Mouse (Mus musculus) heart, postnatal 0 days (tissue): ENCODE measurements around the gene Olfr97. TPM values are rescaled to one million over a fixed set of nuclear protein-coding genes. Genes with fewer than 3 reads are reported as not detected.

ENCODE experiments used
- ATAC-seq: fragments of 200-750 bp; cut with Nextera tagmentation; 2 replicates; pipeline ENCODE4 v1.8.0; 2017; ENCODE audit warnings: low read depth, moderate number of reproducible peaks, moderate library complexity; ENCODE audit not compliant: insufficient read depth
- DNase-seq: peaks from one replicate; pipeline ENCODE4 v3.0.0-alpha.2; 2016; ENCODE audit warnings: low spot score
- H3K27ac ChIP-seq: fragments of 300-500 bp; sonication (generic); 2 replicates; pipeline ENCODE4 v1.5.1; 2014; ENCODE audit warnings: low read depth, mild to moderate bottlenecking
- H3K27me3 ChIP-seq: fragments of 300-500 bp; sonication (generic); 2 replicates; pipeline ENCODE4 v1.6.1; 2014; ENCODE audit warnings: low read length, mixed read lengths; ENCODE audit not compliant: control insufficient read depth, insufficient read depth
- H3K36me3 ChIP-seq: fragments of 300-500 bp; sonication (generic); replicated peaks from 2 replicates; pipeline ENCODE4 v1.6.1; 2014; ENCODE audit warnings: low read length, mixed read lengths; ENCODE audit not compliant: control insufficient read depth, insufficient read depth
- H3K4me1 ChIP-seq: fragments of 300-500 bp; sonication (generic); 2 replicates; pipeline ENCODE4 v1.6.1; 2014; ENCODE audit warnings: antibody characterized with exemption; ENCODE audit not compliant: control insufficient read depth, insufficient read depth
- H3K4me2 ChIP-seq: fragments of 300-500 bp; sonication (generic); 2 replicates; pipeline ENCODE4 v1.6.1; 2014; ENCODE audit warnings: low read depth, mild to moderate bottlenecking, low read length, moderate library complexity
- H3K4me3 ChIP-seq: fragments of 300-500 bp; sonication (generic); 2 replicates; pipeline ENCODE4 v1.5.1; 2014; ENCODE audit warnings: low read depth, low read length
- H3K9ac ChIP-seq: fragments of 300-500 bp; sonication (generic); replicated peaks from 2 replicates; pipeline ENCODE4 v1.6.1; 2014; ENCODE audit warnings: low read depth, low read length, mixed read lengths
- H3K9me3 ChIP-seq: fragments of 300-500 bp; sonication (generic); replicated peaks from 2 replicates; pipeline ENCODE4 v1.6.1; 2016; ENCODE audit warnings: low read length; ENCODE audit not compliant: control insufficient read depth
- CTCF ChIP-seq: IDR thresholded peaks from 2 replicates; pipeline ENCODE4 v1.5.1; 2016; ENCODE audit warnings: antibody characterized with exemption, control low read depth, low read depth
- EP300 ChIP-seq: IDR thresholded peaks from 2 replicates; pipeline ENCODE4 v1.6.1; 2016; ENCODE audit warnings: antibody characterized with exemption, low read depth
- WGBS: fragments of 180-500 bp; shearing (Covaris S2); extraction: QIAGEN DNeasy Blood & Tissue Kit; methylation state at CpG from one replicate; pipeline ENCODE4 v1.1.7; 2014; 5-methylcytosine and 5-hydroxymethylcytosine counted together
- polyA plus RNA-seq: library from polyadenylated mRNA; unstranded; fragments of >200 nt; fragmentation: Nextera tagmentation; extraction: Ambion mirVana; gene quantifications from 2 replicates; pipeline ENCODE4 v1.2.1, GENCODE M21; 2015
- total RNA-seq: library from RNA; depleted of rRNA; stranded (reverse); fragments of >200 nt; gene quantifications from 2 replicates; pipeline ENCODE4 v1.2.3, GENCODE M21; 2014; ENCODE audit warnings: low replicate concordance; rRNA removed

Olfr97 gene
- total and polyA plus RNA-seq, 2 experiments from 2014 or later = not detected

- Histone ChIP-seq H3K36me3 (no peaks in the 10 kb centered on the region), H3K27me3 (peaks cover 38% of the 10 kb centered on the region), H3K9ac (no peak within 1 kb of the TSS), H3K4me2 (no peak within 1 kb of the TSS), H3K9me3 (no peaks in the 10 kb centered on the region), H3K4me3 (no peak within 1 kb of the TSS), H3K4me1 (no peaks in the 10 kb centered on the region), H3K27ac (no peak within 1 kb of the TSS)
- DNase-seq (no peak), ATAC-seq (no peak)
- 74% methylated on average over 2 of the region's 2 CpGs for WGBS
- TF ChIP-seq EP300 = no peak
- TF ChIP-seq CTCF = no peak
Measured at GRCm38 (mm10) chr17:37193656-37194055, 43.5 kb downstream of the Olfr97 start, which contains the start of gene Ubd. Gene Ubd, plus strand, starts transcription at chr17:37193892.

GRCm38 (mm10) chr17:37193032-37193431, 44.1 kb downstream of the Olfr97 start:
- H3K4me1 ChIP-seq = no peaks in the 10 kb centered on the region
- no peaks in the 10 kb centered on the region for H3K36me3 ChIP-seq
- ATAC-seq = no peak
- peaks cover 31% of the 10 kb centered on the region for H3K27me3 ChIP-seq
- H3K4me3 ChIP-seq = no peak overlapping the region
- H3K9me3 ChIP-seq = no peaks in the 10 kb centered on the region
- TF ChIP-seq EP300 = no peak
- no peak for DNase-seq
- no peak overlapping the region for H3K9ac ChIP-seq
- H3K27ac ChIP-seq = no peak overlapping the region
- H3K4me2 ChIP-seq = no peak overlapping the region

- TF ChIP-seq EP300 (no peak), CTCF (no peak)
- Histone ChIP-seq H3K9me3 (no peaks in the 10 kb centered on the region), H3K9ac (no peak overlapping the region), H3K4me3 (no peak overlapping the region), H3K27me3 (peaks cover 8% of the 10 kb centered on the region; the same call in 1 of the 2 replicates), H3K27ac (no peak overlapping the region), H3K4me1 (no peaks in the 10 kb centered on the region), H3K4me2 (no peak overlapping the region), H3K36me3 (no peaks in the 10 kb centered on the region)
- DNase-seq (peak; percentile 20), ATAC-seq (no peak)
- WGBS = 34% methylated on average over 2 of the region's 2 CpGs
Measured at GRCm38 (mm10) chr17:37190711-37191110, 46.4 kb downstream of the Olfr97 start.

GRCm38 (mm10) chr17:37185474-37185873, 51.7 kb downstream of the Olfr97 start:
- Histone ChIP-seq H3K9me3 (no peaks in the 10 kb centered on the region), H3K4me2 (no peak overlapping the region), H3K27ac (no peak overlapping the region), H3K27me3 (no peaks in the 10 kb centered on the region), H3K4me1 (no peaks in the 10 kb centered on the region), H3K9ac (no peak overlapping the region), H3K4me3 (no peak overlapping the region), H3K36me3 (no peaks in the 10 kb centered on the region)
- TF ChIP-seq EP300 = no peak
- no peak for TF ChIP-seq CTCF
- 26% methylated on average over 6 of the region's 6 CpGs for WGBS
- DNase-seq = no peak
- no peak for ATAC-seq

Other genes starting within 250 kb of the Olfr97 start
- not detected in 2 replicates for gene H2-M5, start 247.8 kb downstream of the Olfr97 start, total RNA-seq
- gene H2-M5, start 247.8 kb downstream of the Olfr97 start, polyA plus RNA-seq = 0.04 TPM in 1 of 2 replicates, not detected in the other
- gene Zfp57, start 236.2 kb downstream of the Olfr97 start, total RNA-seq = 12.5 and 14.7 TPM in 2 replicates
- 9.2 and 10.0 TPM in 2 replicates for gene Zfp57, start 236.2 kb downstream of the Olfr97 start, polyA plus RNA-seq
- gene Mog, start 213.9 kb downstream of the Olfr97 start, total RNA-seq = not detected in 2 replicates
- gene Mog, start 213.9 kb downstream of the Olfr97 start, polyA plus RNA-seq = not detected in 2 replicates
- gene Gabbr1, start 191.4 kb downstream of the Olfr97 start, total RNA-seq = 4.8 and 6.7 TPM in 2 replicates
- gene Gabbr1, start 191.4 kb downstream of the Olfr97 start, polyA plus RNA-seq = 1.8 and 1.9 TPM in 2 replicates
- not detected in 2 replicates for gene Olfr90, start 148.8 kb downstream of the Olfr97 start, total RNA-seq
- gene Olfr90, start 148.8 kb downstream of the Olfr97 start, polyA plus RNA-seq = not detected in 2 replicates
- gene Olfr91, start 139.1 kb downstream of the Olfr97 start, total RNA-seq = not detected in 2 replicates
- not detected in 2 replicates for gene Olfr91, start 139.1 kb downstream of the Olfr97 start, polyA plus RNA-seq
- gene Olfr92, start 117.2 kb downstream of the Olfr97 start, total RNA-seq = not detected in 2 replicates
- gene Olfr92, start 117.2 kb downstream of the Olfr97 start, polyA plus RNA-seq = not detected in 2 replicates
- gene Olfr93, start 75.8 kb downstream of the Olfr97 start, total RNA-seq = not detected in 2 replicates
- gene Olfr93, start 75.8 kb downstream of the Olfr97 start, polyA plus RNA-seq = not detected in 2 replicates
- not detected in 2 replicates for gene Ubd, start 43.4 kb downstream of the Olfr97 start, total RNA-seq
- gene Ubd, start 43.4 kb downstream of the Olfr97 start, polyA plus RNA-seq = not detected in 2 replicates
- gene Olfr94, start 36.3 kb downstream of the Olfr97 start, total RNA-seq = not detected in 2 replicates
- gene Olfr94, start 36.3 kb downstream of the Olfr97 start, polyA plus RNA-seq = not detected in 2 replicates
- gene Olfr95, start 24.2 kb downstream of the Olfr97 start, total RNA-seq = not detected in 2 replicates
- gene Olfr95, start 24.2 kb downstream of the Olfr97 start, polyA plus RNA-seq = not detected in 2 replicates
- not detected in 2 replicates for gene Olfr96, start 17.2 kb downstream of the Olfr97 start, total RNA-seq
- not detected in 2 replicates for gene Olfr96, start 17.2 kb downstream of the Olfr97 start, polyA plus RNA-seq
- not detected in 2 replicates for gene Olfr98, start 26.4 kb upstream of the Olfr97 start, total RNA-seq
- gene Olfr98, start 26.4 kb upstream of the Olfr97 start, polyA plus RNA-seq = not detected in 2 replicates
- gene H2-M3, start 32.9 kb upstream of the Olfr97 start, total RNA-seq = 0.42 and 0.43 TPM in 2 replicates
- gene H2-M3, start 32.9 kb upstream of the Olfr97 start, polyA plus RNA-seq = 2.6 and 2.9 TPM in 2 replicates
- not detected in 2 replicates for gene Olfr99, start 46.1 kb upstream of the Olfr97 start, total RNA-seq
- not detected in 2 replicates for gene Olfr99, start 46.1 kb upstream of the Olfr97 start, polyA plus RNA-seq
- not detected in 2 replicates for gene Olfr101, start 67.0 kb upstream of the Olfr97 start, total RNA-seq
- gene Olfr101, start 67.0 kb upstream of the Olfr97 start, polyA plus RNA-seq = not detected in 2 replicates
- not detected in 2 replicates for gene Olfr102, start 79.7 kb upstream of the Olfr97 start, total RNA-seq
- not detected in 2 replicates for gene Olfr102, start 79.7 kb upstream of the Olfr97 start, polyA plus RNA-seq
- not detected in 2 replicates for gene Olfr103, start 102.4 kb upstream of the Olfr97 start, total RNA-seq
- not detected in 2 replicates for gene Olfr103, start 102.4 kb upstream of the Olfr97 start, polyA plus RNA-seq
- gene Olfr104-ps, start 122.3 kb upstream of the Olfr97 start, total RNA-seq = not detected in 2 replicates
- not detected in 2 replicates for gene Olfr104-ps, start 122.3 kb upstream of the Olfr97 start, polyA plus RNA-seq
- gene Olfr105-ps, start 141.7 kb upstream of the Olfr97 start, total RNA-seq = not detected in 2 replicates
- gene Olfr105-ps, start 141.7 kb upstream of the Olfr97 start, polyA plus RNA-seq = not detected in 2 replicates
- gene Olfr106-ps, start 153.1 kb upstream of the Olfr97 start, total RNA-seq = not detected in 2 replicates
- gene Olfr106-ps, start 153.1 kb upstream of the Olfr97 start, polyA plus RNA-seq = not detected in 2 replicates
- not detected in 2 replicates for gene Olfr107, start 161.9 kb upstream of the Olfr97 start, total RNA-seq
- gene Olfr107, start 161.9 kb upstream of the Olfr97 start, polyA plus RNA-seq = not detected in 2 replicates
- gene Olfr108, start 208.2 kb upstream of the Olfr97 start, total RNA-seq = not detected in 2 replicates
- not detected in 2 replicates for gene Olfr108, start 208.2 kb upstream of the Olfr97 start, polyA plus RNA-seq
- not detected in 2 replicates for gene Olfr109, start 221.6 kb upstream of the Olfr97 start, total RNA-seq
- gene Olfr109, start 221.6 kb upstream of the Olfr97 start, polyA plus RNA-seq = not detected in 2 replicates
- not detected in 2 replicates for gene H2-M2, start 246.2 kb upstream of the Olfr97 start, total RNA-seq
- not detected in 2 replicates for gene H2-M2, start 246.2 kb upstream of the Olfr97 start, polyA plus RNA-seq